Mouse (Mus musculus): ENCODE results near the gene Met. TPM values are rescaled to one million over a fixed set of nuclear protein-coding genes. Genes with fewer than 3 reads are reported as not detected.

Gene Met
- polyA plus RNA-seq, 1 experiment = 2.3 TPM

- Histone ChIP-seq H3K36me3 (ENCODE audit: control insufficient read depth, insufficient read depth, low read length) (no peaks in the 10 kb centered on the region), H3K27ac (ENCODE audit: insufficient read depth, low read length) (no peak overlapping the region), H3K27me3 (ENCODE audit: control insufficient read depth, insufficient read depth, low read length) (no peaks in the 10 kb centered on the region), H3K4me1 (ENCODE audit: control insufficient read depth, insufficient read depth, insufficient read length) (no peaks in the 10 kb centered on the region), H3K4me3 (ENCODE audit: extremely low read depth, insufficient read depth, insufficient read length) (no peak overlapping the region)
- 80% methylated on average over 9 of the region's 9 CpGs for WGBS
- no peak for TF ChIP-seq POLR2A (IDR thresholded peaks at IDR 0.05; ENCODE audit: low read depth, low read length)
- no peak for TF ChIP-seq CTCF (IDR thresholded peaks at IDR 0.05; ENCODE audit: extremely low read depth, insufficient read depth, insufficient read length, insufficient replicate concordance)
- DNase-seq (ENCODE audit: low read depth in 1 of 2, low spot score in 2 of 2) = no peak
These were observed 81.9 kb downstream of the Met start for GRCm38 (mm10) chr6:17545480-17545879.

GRCm38 (mm10) chr6:17546341-17546740, 82.7 kb downstream of the Met start:
- no peak for DNase-seq (ENCODE audit: low read depth in 1 of 2, low spot score in 2 of 2)
- H3K4me1 ChIP-seq (ENCODE audit: control insufficient read depth, insufficient read depth, insufficient read length) = no peaks in the 10 kb centered on the region
- no peak overlapping the region for H3K4me3 ChIP-seq (ENCODE audit: extremely low read depth, insufficient read depth, insufficient read length)
- H3K27me3 ChIP-seq (ENCODE audit: control insufficient read depth, insufficient read depth, low read length) = no peaks in the 10 kb centered on the region
- H3K36me3 ChIP-seq (ENCODE audit: control insufficient read depth, insufficient read depth, low read length) = no peaks in the 10 kb centered on the region
- H3K27ac ChIP-seq (ENCODE audit: insufficient read depth, low read length) = no peak overlapping the region
- TF ChIP-seq POLR2A (IDR thresholded peaks at IDR 0.05; ENCODE audit: low read depth, low read length) = no peak
- TF ChIP-seq CTCF (IDR thresholded peaks at IDR 0.05; ENCODE audit: extremely low read depth, insufficient read depth, insufficient read length, insufficient replicate concordance) = no peak
- 86% methylated on average over 9 of the region's 9 CpGs for WGBS

GRCm38 (mm10) chr6:17546825-17547224, 83.2 kb downstream of the Met start:
- H3K27ac ChIP-seq (ENCODE audit: insufficient read depth, low read length) = no peak overlapping the region
- WGBS = 75% methylated on average over 5 of the region's 5 CpGs
- H3K36me3 ChIP-seq (ENCODE audit: control insufficient read depth, insufficient read depth, low read length) = no peaks in the 10 kb centered on the region
- no peaks in the 10 kb centered on the region for H3K4me1 ChIP-seq (ENCODE audit: control insufficient read depth, insufficient read depth, insufficient read length)
- no peak overlapping the region for H3K4me3 ChIP-seq (ENCODE audit: extremely low read depth, insufficient read depth, insufficient read length)
- DNase-seq (ENCODE audit: low read depth in 1 of 2, low spot score in 2 of 2) = no peak
- no peaks in the 10 kb centered on the region for H3K27me3 ChIP-seq (ENCODE audit: control insufficient read depth, insufficient read depth, low read length)
- TF ChIP-seq CTCF (IDR thresholded peaks at IDR 0.05; ENCODE audit: extremely low read depth, insufficient read depth, insufficient read length, insufficient replicate concordance) (no peak), POLR2A (IDR thresholded peaks at IDR 0.05; ENCODE audit: low read depth, low read length) (no peak)

GRCm38 (mm10) chr6:17548786-17549185, 85.2 kb downstream of the Met start:
- Histone ChIP-seq H3K27ac (ENCODE audit: insufficient read depth, low read length) (no peak overlapping the region), H3K4me3 (ENCODE audit: extremely low read depth, insufficient read depth, insufficient read length) (no peak overlapping the region), H3K36me3 (ENCODE audit: control insufficient read depth, insufficient read depth, low read length) (no peaks in the 10 kb centered on the region), H3K4me1 (ENCODE audit: control insufficient read depth, insufficient read depth, insufficient read length) (no peaks in the 10 kb centered on the region), H3K27me3 (ENCODE audit: control insufficient read depth, insufficient read depth, low read length) (no peaks in the 10 kb centered on the region)
- DNase-seq (ENCODE audit: low read depth in 1 of 2, low spot score in 2 of 2) = no peak
- TF ChIP-seq POLR2A (IDR thresholded peaks at IDR 0.05; ENCODE audit: low read depth, low read length) (no peak), CTCF (IDR thresholded peaks at IDR 0.05; ENCODE audit: extremely low read depth, insufficient read depth, insufficient read length, insufficient replicate concordance) (no peak)
- 92% methylated on average over 4 of the region's 4 CpGs for WGBS

- Histone ChIP-seq H3K27me3 (ENCODE audit: control insufficient read depth, insufficient read depth, low read length) (no peaks in the 10 kb centered on the region), H3K36me3 (ENCODE audit: control insufficient read depth, insufficient read depth, low read length) (no peaks in the 10 kb centered on the region), H3K27ac (ENCODE audit: insufficient read depth, low read length) (no peak overlapping the region), H3K4me3 (ENCODE audit: extremely low read depth, insufficient read depth, insufficient read length) (no peak overlapping the region), H3K4me1 (ENCODE audit: control insufficient read depth, insufficient read depth, insufficient read length) (no peaks in the 10 kb centered on the region)
- DNase-seq (ENCODE audit: low read depth in 1 of 2, low spot score in 2 of 2) = no peak
- WGBS = 87% methylated on average over 3 of the region's 3 CpGs
- TF ChIP-seq CTCF (IDR thresholded peaks at IDR 0.05; ENCODE audit: extremely low read depth, insufficient read depth, insufficient read length, insufficient replicate concordance) = no peak
- TF ChIP-seq POLR2A (IDR thresholded peaks at IDR 0.05; ENCODE audit: low read depth, low read length) = no peak
These were observed 86.0 kb downstream of the Met start for GRCm38 (mm10) chr6:17549645-17550044.

- Histone ChIP-seq H3K27ac (ENCODE audit: insufficient read depth, low read length) (no peak overlapping the region), H3K36me3 (ENCODE audit: control insufficient read depth, insufficient read depth, low read length) (no peaks in the 10 kb centered on the region), H3K4me1 (ENCODE audit: control insufficient read depth, insufficient read depth, insufficient read length) (no peaks in the 10 kb centered on the region), H3K27me3 (ENCODE audit: control insufficient read depth, insufficient read depth, low read length) (no peaks in the 10 kb centered on the region), H3K4me3 (ENCODE audit: extremely low read depth, insufficient read depth, insufficient read length) (no peak overlapping the region)
- WGBS = 96% methylated on average over 7 of the region's 7 CpGs
- no peak for DNase-seq (ENCODE audit: low read depth in 1 of 2, low spot score in 2 of 2)
- no peak for TF ChIP-seq POLR2A (IDR thresholded peaks at IDR 0.05; ENCODE audit: low read depth, low read length)
- TF ChIP-seq CTCF (IDR thresholded peaks at IDR 0.05; ENCODE audit: extremely low read depth, insufficient read depth, insufficient read length, insufficient replicate concordance) = no peak
These were observed 90.7 kb downstream of the Met start for GRCm38 (mm10) chr6:17554263-17554662.

- 94% methylated on average over 3 of the region's 3 CpGs for WGBS
- Histone ChIP-seq H3K27me3 (ENCODE audit: control insufficient read depth, insufficient read depth, low read length) (no peaks in the 10 kb centered on the region), H3K36me3 (ENCODE audit: control insufficient read depth, insufficient read depth, low read length) (no peaks in the 10 kb centered on the region), H3K4me3 (ENCODE audit: extremely low read depth, insufficient read depth, insufficient read length) (no peak overlapping the region), H3K4me1 (ENCODE audit: control insufficient read depth, insufficient read depth, insufficient read length) (no peaks in the 10 kb centered on the region), H3K27ac (ENCODE audit: insufficient read depth, low read length) (no peak overlapping the region)
- TF ChIP-seq CTCF (IDR thresholded peaks at IDR 0.05; ENCODE audit: extremely low read depth, insufficient read depth, insufficient read length, insufficient replicate concordance) (no peak), POLR2A (IDR thresholded peaks at IDR 0.05; ENCODE audit: low read depth, low read length) (no peak)
- DNase-seq (ENCODE audit: low read depth in 1 of 2, low spot score in 2 of 2) = no peak
These were observed 91.2 kb downstream of the Met start for GRCm38 (mm10) chr6:17554757-17555156.
